Comparison of ENCODE assay signal across 8 mouse cellular contexts in the genomic region with DNA sequence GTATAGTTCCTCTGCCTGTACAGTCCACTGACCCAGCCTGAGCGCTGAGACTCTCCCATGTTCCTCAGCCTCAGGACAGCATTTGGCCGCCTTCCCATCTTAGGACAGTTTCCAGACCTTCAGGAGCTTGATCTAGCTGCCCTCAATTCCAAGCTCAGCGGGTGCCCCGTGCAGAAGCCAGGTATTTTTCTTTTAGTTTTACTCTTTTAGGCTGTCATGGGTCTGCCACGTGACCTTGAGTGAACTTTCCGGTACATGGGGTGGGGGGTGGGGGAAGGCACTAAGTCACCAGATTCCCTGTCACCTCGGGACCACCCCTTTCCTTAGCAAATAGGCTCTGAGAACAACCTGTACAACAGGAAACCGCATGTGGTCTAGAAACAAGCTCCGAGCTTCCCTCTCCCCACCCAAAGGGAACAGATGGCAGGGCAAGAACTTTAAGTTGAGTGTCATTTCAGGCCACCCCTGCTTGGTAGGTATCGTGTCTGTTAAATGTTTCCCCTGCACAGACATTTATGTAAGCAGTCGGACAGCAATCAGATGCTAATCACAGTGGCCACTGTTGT. TPM values are rescaled to one million over a fixed set of nuclear protein-coding genes. Genes with fewer than 3 reads are reported as not detected.
DNase-seq lines count a peak whose midpoint lies in the region; ATAC-seq and TF ChIP-seq lines count a peak whose summit lies in the region.
"Had no signal": no experiment of that assay in that cellular context is flagged by ENCODE, and none has a peak within 500 bp of the region (broad histone marks: within the 10 kb centered on the region; RNA-seq: fewer than 3 reads in every experiment).

No protein-coding gene starts in this region.

- peak overlapping the region; percentile 47 for H3K4me3 ChIP-seq in gastrocnemius, adult 2 months
- no peak overlapping the region for H3K4me3 ChIP-seq in kidney, embryonic 15.5 days (replicated peaks)
- H3K4me3 ChIP-seq: embryonic facial prominence, embryonic 13.5 days had no signal

- no peaks in the 10 kb centered on the region for H3K27me3 ChIP-seq in kidney, embryonic 15.5 days
- H3K27me3 ChIP-seq: embryonic facial prominence, embryonic 13.5 days had no signal

- H3K4me1 ChIP-seq in kidney, embryonic 15.5 days = peaks cover 51% of the 10 kb centered on the region

- DNase-seq in R1 (ENCODE audit: low read depth, low spot score) = peak; percentile 61
- peak; percentile 85 for DNase-seq in gastrocnemius, adult 2 months
- no peak for DNase-seq in ovary, postnatal 36 days (ENCODE audit: low spot score)
- no peak for DNase-seq in layer of hippocampus, adult 18-20 months (ENCODE audit: low spot score in 2 of 2)

- WGBS in kidney, embryonic 15.5 days = 45% methylated on average over 11 of the region's 11 CpGs

- H3K9ac ChIP-seq in kidney, embryonic 15.5 days = no peak overlapping the region
- H3K9ac ChIP-seq: embryonic facial prominence, embryonic 13.5 days had no signal

- intact Hi-C loops in gastrocnemius, adult 2 months (cut with DNase I) = no loop called here

- H3K27ac ChIP-seq in gastrocnemius, adult 2 months = peak overlapping the region; percentile 92
- H3K27ac ChIP-seq in kidney, embryonic 15.5 days = 0 out of 2 replicates have a peak overlapping the region, but pooled peaks have one; percentile 18
- H3K27ac ChIP-seq: embryonic facial prominence, embryonic 13.5 days had no signal

- no peaks in the 10 kb centered on the region for H3K36me3 ChIP-seq in kidney, embryonic 15.5 days

- H3K9me3 ChIP-seq in kidney, embryonic 15.5 days (replicated peaks) = no peaks in the 10 kb centered on the region
- H3K9me3 ChIP-seq: embryonic facial prominence, embryonic 13.5 days had no signal

- H3K4me2 ChIP-seq in kidney, embryonic 15.5 days = no peak overlapping the region
- H3K4me2 ChIP-seq: embryonic facial prominence, embryonic 13.5 days had no signal

- no peak for TF ChIP-seq CTCF in gastrocnemius, adult 2 months (IDR thresholded peaks at IDR 0.05)

- ATAC-seq in CD4-positive, CD25-positive, alpha-beta regulatory T cell, adult 4 months = peak; percentile 69
- no peak for ATAC-seq in kidney, embryonic 15.5 days (replicated peaks; ENCODE audit: low FRiP score)
- ATAC-seq in neutrophil, adult 5-6 weeks (ENCODE audit: extremely low read depth, insufficient number of reproducible peaks, low FRiP score, poor library complexity, severe bottlenecking) = peak; percentile 55

RNA-seq across cellular contexts. Expression of a gene that starts 5.5 kb away (rescaled TPM):
- polyA plus RNA-seq in CD4-positive, CD25-positive, alpha-beta regulatory T cell, adult 4 months (2017; shearing (Covaris generic)) = 10 to 100 TPM; 54.8 to 78.5 TPM
- total RNA-seq in gastrocnemius, adult 2 months (2021) = 10 to 100 TPM; 17.7 to 21.7 TPM
- polyA plus RNA-seq in kidney, embryonic 15.5 days (2015; fragmentation: Nextera tagmentation; extraction: Ambion mirVana) = 11.4 and 13.2 TPM in 2 replicates
- total RNA-seq in neutrophil, adult 5-6 weeks (2017) = 62.5 and 68.5 TPM in 2 replicates
- 10 to 100 TPM; 41.6 to 46.5 TPM for total RNA-seq in layer of hippocampus, adult 18-20 months (2021)

RNA-seq across cellular contexts. Expression of a gene that starts 47.1 kb away (rescaled TPM):
- polyA plus RNA-seq in CD4-positive, CD25-positive, alpha-beta regulatory T cell, adult 4 months (2017; shearing (Covaris generic)) = 10 to 100 TPM; 14.2 to 17.7 TPM
- total RNA-seq in gastrocnemius, adult 2 months (2021) = 10 to 100 TPM; 11.9 to 17.2 TPM
- 57.3 and 60.4 TPM in 2 replicates for polyA plus RNA-seq in kidney, embryonic 15.5 days (2015; fragmentation: Nextera tagmentation; extraction: Ambion mirVana)
- total RNA-seq in neutrophil, adult 5-6 weeks (2017) = 52.3 and 60.4 TPM in 2 replicates
- 10 to 100 TPM; 50.6 to 51.5 TPM for total RNA-seq in layer of hippocampus, adult 18-20 months (2021)

Comparison
In these comparisons a context has a peak if more than half of its experiments do, and no peak if none do; other contexts are left out.
1. DNase-seq: peak in R1 (single experiment) and gastrocnemius, adult 2 months (single experiment); none in ovary, postnatal 36 days (single experiment) and layer of hippocampus, adult 18-20 months (0 of 2).